Mouse (Mus musculus): Measurements from ENCODE around the gene Ndufa1.
"Not testable (repeated sequence)": the region's sequence is repeated elsewhere in the genome, so short reads cannot be mapped to it uniquely, and the experiment has no call there.

Ndufa1 gene

DNA sequence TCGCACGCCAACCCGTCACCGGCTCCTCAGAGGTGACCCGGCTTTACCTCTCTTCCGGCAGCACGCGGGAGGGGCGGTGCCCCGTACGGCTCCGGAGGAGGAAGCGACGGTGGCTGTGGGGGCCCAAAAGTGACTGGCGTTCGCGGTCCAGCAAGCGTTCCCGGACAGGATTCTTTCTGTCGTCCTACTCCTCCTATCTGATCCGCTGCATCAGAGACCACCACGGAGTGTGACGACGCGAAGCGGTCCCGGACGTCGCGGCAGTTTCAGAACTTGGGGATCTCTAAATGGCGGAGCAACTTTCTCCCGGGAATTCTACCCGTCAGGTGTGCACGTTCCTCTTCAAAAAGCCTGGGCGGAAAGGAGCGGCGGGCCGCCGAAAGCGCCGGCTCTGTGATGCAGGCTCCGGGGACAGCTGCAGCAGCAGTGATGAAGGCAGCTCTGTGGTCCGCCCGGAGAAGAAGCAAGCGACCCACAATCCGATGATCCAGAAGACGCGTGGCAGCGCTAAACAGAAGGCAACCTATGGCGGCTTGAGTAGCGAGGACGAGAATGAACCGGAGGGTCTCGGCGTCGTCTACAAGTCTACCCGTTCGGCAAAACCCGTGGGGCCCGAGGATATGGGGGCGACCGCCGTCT is at the start of gene Ndufa1, which contains the start of gene Rnf113a1:
TSS of gene Ndufa1 (minus strand) at position 59 of the 639 bp plus-strand sequence.
TSS of gene Rnf113a1 (plus strand) at position 141 of the 639 bp plus-strand sequence.
- peak; percentile 86 to 90 for DNase-seq

DNA sequence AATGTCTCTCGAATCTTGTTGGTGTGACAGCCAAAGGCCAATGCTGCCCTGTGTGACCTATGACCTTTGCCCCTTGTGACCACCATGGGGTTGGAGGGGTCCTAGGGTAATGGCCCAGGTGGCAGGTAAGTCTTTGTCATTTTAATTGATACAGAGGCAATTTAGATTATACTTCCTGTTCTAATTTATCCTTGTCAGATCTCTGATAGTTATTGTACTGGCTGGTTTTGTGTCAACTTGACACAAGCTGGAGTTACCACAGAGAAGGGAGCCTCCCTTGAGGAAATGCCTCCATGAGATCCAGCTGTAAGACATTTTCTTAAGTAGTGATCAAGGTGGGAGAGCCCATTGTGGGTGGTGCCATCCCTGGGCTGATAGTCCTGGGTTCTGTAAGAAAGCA is 31.2 kb upstream of the Ndufa1 start, which contains the start of gene Rhox1:
TSS of gene Rhox1 (minus strand) at position 101 of the 400 bp plus-strand sequence.
- not testable (repeated sequence) for DNase-seq

DNA sequence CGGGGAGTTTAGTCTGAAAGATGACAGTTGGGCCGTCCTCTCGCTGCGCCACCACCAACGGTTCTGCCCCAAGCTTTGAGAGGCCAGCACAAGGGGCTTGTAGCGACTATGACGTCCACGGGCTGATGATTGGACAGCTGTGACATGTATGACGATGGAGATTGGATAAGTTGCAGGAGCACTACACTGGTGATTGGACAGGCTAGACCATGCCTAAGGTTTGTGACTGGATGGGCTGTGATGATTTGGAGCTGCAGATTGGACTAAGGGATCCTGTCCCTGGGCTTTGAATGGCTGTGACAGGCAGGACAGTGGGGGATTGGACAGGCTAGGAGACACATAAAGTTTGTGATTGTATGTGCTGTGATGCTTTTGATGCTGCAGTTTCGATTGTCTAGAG is 20.0 kb upstream of the Ndufa1 start, which contains the start of gene Gm9:
TSS of gene Gm9 (minus strand) at position 101 of the 400 bp plus-strand sequence.
- DNase-seq = no peak

DNA sequence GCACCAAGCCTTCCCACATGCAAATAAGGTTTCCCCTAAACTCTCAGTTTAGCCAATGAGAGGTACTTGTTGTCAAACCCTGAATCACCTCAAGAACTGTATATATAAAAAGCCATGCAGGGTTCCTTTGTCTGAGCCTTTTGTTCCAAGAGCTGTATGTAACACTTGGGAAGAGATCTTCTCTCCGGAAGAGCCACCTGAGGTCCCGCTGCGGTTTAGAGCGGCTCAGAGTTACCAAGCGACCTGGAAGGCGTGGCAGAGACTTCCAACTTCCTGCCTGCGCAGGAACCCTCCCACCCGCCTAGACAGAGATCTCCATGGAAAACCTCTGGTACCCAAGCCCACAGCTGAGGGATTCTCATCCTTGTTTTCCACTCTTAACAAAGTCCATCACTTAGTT is 7.7 kb upstream of the Ndufa1 start:
- no peak for DNase-seq

DNA sequence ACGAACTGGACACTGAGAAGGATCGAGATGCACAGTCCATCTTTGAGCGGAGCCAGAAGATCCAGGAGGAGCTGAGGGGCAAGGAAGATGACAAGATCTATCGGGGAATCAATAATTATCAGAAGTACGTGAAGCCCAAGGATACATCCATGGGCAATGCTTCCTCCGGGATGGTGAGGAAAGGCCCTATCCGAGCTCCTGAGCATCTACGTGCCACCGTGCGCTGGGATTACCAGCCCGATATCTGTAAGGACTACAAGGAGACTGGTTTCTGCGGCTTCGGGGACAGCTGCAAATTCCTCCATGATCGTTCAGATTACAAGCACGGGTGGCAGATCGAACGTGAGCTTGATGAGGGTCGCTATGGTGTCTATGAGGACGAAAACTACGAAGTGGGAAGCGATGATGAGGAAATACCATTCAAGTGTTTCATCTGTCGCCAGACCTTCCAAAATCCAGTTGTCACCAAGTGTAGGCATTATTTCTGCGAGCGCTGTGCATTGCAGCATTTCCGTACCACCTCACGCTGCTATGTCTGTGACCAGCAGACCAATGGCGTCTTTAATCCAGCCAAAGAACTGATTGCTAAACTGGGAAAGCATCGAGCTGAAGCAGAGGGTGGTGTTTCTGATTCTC is 899 bp upstream of the Ndufa1 start:
- DNase-seq = peak; percentile 2 to 18

DNA sequence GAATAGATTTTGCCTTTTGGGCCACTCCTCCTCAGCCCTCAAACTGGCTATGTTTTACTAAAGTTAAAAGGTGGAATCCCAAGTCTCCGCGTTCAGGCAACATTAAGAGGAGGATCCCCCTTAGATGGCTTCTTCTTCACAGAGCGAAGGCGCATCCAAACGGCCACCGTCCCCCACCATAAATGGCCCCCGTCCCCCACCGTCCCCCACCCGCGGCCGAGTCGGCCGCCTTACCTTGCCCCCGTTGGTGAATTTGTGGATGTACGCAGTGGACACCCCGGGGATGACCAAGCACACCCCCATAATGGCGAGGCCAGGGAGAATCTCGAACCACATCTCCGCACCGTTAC is 233 bp downstream of the Ndufa1 start:
- no peak for DNase-seq

DNA sequence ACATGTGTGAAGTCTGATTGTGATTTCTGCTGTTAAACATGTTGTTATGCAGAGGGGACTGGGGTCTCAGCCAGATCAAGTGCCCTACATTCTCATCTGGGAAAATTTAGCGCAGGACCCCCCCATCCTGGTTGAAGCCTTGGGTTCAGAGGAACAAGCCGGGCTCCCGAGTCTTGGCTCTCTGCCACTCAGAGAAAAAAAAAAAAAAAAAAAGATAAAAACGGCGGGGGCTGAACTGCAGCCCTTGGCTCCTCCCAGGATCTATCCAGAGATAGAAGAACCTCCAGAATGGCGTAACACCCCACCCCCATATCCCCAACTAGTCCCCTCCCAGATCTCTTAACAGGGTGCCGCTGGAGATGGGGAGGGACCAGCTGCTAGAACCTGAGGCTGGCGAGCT is 6.6 kb downstream of the Ndufa1 start:
- DNase-seq = peak in 1 of 2 experiments; percentile 3

DNA sequence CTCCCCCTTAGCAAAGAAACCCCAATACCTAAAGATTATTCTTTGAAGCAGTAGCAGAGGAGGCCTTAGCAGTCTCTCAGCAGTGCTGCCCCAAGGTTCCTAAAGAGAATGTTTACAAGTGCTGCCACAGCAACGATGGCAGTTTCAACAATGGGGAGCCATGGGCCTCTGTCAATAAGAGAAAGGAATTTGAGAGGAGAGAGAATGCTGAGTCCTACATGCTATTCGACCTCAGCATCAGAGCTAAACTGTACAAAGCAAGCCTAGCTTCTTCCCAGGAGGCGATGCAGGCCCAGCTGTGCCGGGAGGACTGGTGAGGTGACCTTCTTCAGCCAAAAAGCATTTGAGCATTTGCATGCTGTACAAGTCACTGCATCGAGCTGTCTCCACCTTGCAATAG is 22.2 kb downstream of the Ndufa1 start, which contains the start of gene Akap14:
TSS of gene Akap14 (minus strand) at position 101 of the 400 bp plus-strand sequence.
- no peak for DNase-seq

DNA sequence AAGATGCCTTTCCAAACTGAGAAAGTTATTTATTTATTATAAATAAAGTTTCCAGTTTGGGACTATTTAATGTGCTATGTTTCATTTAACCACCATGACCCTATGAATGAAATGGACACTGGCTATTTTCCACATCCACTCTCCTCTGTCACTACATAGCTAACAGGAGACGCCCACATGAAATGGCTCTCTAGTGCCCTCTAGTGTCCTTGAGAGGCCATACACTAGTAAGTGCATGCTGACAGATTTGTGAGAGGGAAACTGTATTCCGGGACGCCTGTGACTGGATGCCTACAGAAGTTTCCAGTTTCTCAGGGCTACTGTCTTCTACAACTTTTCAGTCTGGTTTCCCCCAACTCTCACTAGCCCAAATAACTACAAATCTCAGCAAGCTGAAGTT is 23.9 kb downstream of the Ndufa1 start:
- DNase-seq = peak; percentile 12 to 22

DNA sequence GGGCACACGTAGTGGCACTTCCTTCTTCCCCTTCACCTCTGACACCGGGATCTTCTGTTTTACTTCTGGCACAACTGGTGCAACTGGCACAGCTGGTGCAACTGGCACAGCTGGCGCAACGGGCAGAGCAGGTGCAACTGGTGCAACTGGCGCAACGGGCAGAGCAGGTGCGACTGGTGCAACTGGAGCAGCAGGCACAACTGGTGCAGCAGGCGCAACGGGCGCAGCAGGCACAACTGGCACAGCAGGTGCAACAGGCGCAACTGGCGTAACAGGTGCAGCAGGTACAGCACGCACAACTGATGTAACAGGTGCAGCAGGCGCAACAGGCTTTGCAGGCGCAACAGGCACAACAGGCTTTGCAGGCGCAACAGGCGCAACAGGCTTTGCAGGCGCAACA is 27.8 kb downstream of the Ndufa1 start:
- DNase-seq = no peak

DNA sequence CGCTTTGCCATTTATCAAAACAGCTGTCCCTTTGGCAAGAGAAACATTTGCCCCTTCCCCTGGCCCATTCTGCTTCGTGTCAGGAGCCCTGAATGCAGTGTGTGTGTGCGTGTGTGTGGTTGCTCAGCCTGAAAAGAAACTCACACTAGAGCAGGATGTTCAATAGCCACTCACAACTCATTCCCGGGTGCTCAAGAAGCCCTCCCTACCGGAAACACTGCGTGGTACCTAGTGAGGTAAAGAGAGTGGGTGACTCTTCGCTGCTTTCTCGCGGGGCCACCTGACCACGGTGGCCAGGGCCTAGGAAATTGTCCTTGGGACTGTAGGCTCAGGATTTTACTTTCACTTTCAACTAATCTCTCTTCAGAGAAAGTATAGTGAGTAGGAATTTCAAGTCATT is 29.8 kb downstream of the Ndufa1 start:
- DNase-seq = no peak

DNA sequence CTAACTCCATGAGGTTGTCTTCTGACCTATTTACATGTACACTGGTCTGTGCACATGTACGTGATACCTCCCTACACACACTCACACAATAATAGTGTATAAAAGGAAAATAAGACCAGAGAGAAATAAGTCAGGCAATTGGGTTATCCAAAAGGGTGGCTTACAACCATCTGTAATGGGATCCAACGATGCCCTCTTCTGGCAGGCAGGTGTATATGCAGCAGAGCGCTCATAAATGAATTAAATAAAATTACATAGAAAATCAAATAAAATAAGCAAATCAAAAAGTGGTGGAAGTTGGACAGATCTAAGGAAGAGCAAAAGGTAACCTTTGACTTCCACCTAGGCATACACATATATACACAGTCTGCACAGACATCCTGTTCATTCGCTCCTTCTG is 33.1 kb downstream of the Ndufa1 start:
- no peak for DNase-seq

DNA sequence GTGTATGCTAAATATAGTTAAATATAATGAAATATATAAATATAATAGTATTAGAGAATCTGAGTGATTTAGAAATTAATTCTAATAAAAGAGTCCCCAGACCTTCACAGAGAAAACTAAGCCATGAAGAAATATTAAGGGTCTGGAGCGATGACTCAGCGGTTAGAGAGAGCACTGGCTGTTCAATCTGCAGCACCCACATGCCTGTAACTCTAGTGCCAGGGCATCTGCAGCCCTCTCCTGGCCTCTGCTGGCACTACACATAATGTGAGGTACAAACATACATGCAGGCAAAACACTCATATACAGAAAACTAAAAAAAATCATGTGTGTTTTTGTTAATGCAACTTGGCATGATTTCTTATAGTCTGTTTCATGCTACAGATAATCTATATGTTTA is 46.0 kb downstream of the Ndufa1 start:
- peak in 1 of 2 experiments; percentile 10 for DNase-seq

DNA sequence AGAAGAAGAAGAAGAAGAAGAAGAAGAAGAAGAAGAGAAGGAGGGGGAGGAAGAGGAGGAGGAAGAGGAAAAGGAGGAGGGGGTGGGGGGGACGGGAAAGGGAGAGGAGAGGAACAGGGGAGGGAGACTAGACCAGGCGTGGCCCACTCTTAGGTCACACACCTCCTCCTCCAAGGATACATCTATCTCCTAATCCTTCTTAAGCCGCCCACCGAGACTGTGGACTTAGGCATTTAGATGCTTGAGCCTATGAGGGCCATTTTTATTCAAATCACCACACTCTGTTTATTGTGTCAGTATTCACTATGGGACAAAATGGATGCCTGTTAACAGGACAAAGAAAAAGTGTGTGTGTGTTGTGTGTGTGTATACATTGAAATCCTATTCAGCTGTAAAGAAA is 46.5 kb downstream of the Ndufa1 start:
- DNase-seq = not testable (repeated sequence)

DNA sequence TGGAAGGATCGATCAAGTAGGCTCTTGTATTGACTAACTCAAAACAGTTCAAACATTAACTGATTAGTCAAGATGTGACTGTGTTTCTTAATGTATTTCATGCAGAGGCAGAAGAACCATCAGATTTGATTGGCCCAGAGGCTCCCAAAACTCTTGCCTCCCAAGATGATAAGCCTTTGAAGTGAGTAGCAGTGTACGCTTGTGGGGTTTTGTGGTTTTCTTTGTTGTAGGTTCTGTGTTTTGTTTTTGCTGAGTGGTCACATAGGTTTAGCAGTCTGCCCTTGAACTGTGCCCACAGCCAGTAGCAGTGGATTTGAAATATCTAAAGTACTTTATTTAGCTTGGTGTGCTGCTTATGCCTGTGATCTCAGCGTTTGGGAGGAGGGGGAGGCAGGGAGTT is 49.2 kb downstream of the Ndufa1 start:
- no peak for DNase-seq

Data from cerebellum, postnatal 36 days (tissue).